Comparison of ENCODE assay signal across 20 mouse cellular contexts in genomic region chr19:5994711-5995110, GRCm38 (mm10). TPM values are rescaled to one million over a fixed set of nuclear protein-coding genes. Genes with fewer than 3 reads are reported as not detected.
"Had no signal": no experiment of that assay in that cellular context is flagged by ENCODE, and none has a peak within 500 bp of the region (broad histone marks: within the 10 kb centered on the region; RNA-seq: fewer than 3 reads in every experiment).

No protein-coding gene starts in this region.

- DNase-seq: gastrocnemius, adult 2 months; gastrocnemius, postnatal 10 days; gastrocnemius, postnatal 25 days; heart, adult 18-20 months; heart, postnatal 10 days; heart, postnatal 4 days; kidney, adult 2 months; kidney, adult 9 months; liver; liver, embryonic 13.5 days; liver, postnatal 0 days had no signal

RNA-seq across cellular contexts. Expression of gene Slc22a20, which starts 8.8 kb away (rescaled TPM):
- total RNA-seq: gastrocnemius, adult 2 months; gastrocnemius, postnatal 10 days; gastrocnemius, postnatal 25 days; gastrocnemius, postnatal 4 days; granulocyte monocyte progenitor cell, adult 5-6 weeks; heart, adult 18-20 months; heart, adult 8-10 months; heart, postnatal 10 days; heart, postnatal 25 days; heart, postnatal 4 days; layer of hippocampus, adult 2 months; layer of hippocampus, postnatal 10 days; layer of hippocampus, postnatal 25 days; left cerebral cortex, adult 2 months; left cerebral cortex, postnatal 25 days had no signal
